Mouse (Mus musculus) ZHBTc4 (cell line): ENCODE measurements around the gene Zap70.

ENCODE experiments used
- DNase-seq: peaks from one replicate; pipeline ENCODE4 v3.0.0-alpha.2; 2011; ENCODE audit warnings: low read depth, low spot score

Gene Zap70

GRCm38 (mm10) chr1:36830913-36831866, 69.6 kb downstream of the Zap70 start:
- peak; percentile 50 for DNase-seq
